7 mouse cellular contexts compared by ENCODE assay signal in genomic region chr2:65237610-65238170, GRCm38 (mm10). TPM values are rescaled to one million over a fixed set of nuclear protein-coding genes. Genes with fewer than 3 reads are reported as not detected.
DNase-seq lines count a peak whose midpoint lies in the region; ATAC-seq and TF ChIP-seq lines count a peak whose summit lies in the region.

No protein-coding gene starts in this region.

- WGBS in forebrain, embryonic 11.5 days = 1% methylated on average over 22 of the region's 22 CpGs
- 1% methylated on average over 22 of the region's 22 CpGs for WGBS in hindbrain, embryonic 15.5 days
- under 1% methylated on average over 22 of the region's 22 CpGs for WGBS in liver, embryonic 11.5 days
- WGBS in midbrain, postnatal 0 days = under 1% methylated on average over 22 of the region's 22 CpGs

- H3K27me3 ChIP-seq in forebrain, embryonic 11.5 days (ENCODE audit: control insufficient read depth, insufficient read depth, low read length) = peaks cover 6% of the 10 kb centered on the region; the same call in 1 of the 2 replicates
- H3K27me3 ChIP-seq in hindbrain, embryonic 15.5 days = peaks cover 13% of the 10 kb centered on the region; the same call in 1 of the 2 replicates
- peaks cover 28% of the 10 kb centered on the region for H3K27me3 ChIP-seq in liver, embryonic 11.5 days (replicated peaks; ENCODE audit: control insufficient read depth, insufficient read depth, low read length)
- H3K27me3 ChIP-seq in midbrain, postnatal 0 days (ENCODE audit: insufficient read depth, low read length) = no peaks in the 10 kb centered on the region

- DNase-seq in CD4-positive helper T cell, adult 2 months (ENCODE audit: low read depth, low spot score) = peak; percentile 66
- DNase-seq in NIH3T3 (ENCODE audit: low read depth) = peak; percentile 67
- peak; percentile 73 for DNase-seq in forebrain, embryonic 11.5 days (ENCODE audit: low spot score)
- DNase-seq in liver, embryonic 11.5 days (ENCODE audit: low spot score) = no peak
- DNase-seq in midbrain, postnatal 0 days (ENCODE audit: low spot score) = peak; percentile 10
- peak; percentile 18 to 46 for DNase-seq in thymus, postnatal 10 days (ENCODE audit: low spot score in 2 of 2)

- peak overlapping the region; percentile 67 for H3K4me3 ChIP-seq in forebrain, embryonic 11.5 days (ENCODE audit: low read depth, low read length)
- peak overlapping the region; percentile 86 for H3K4me3 ChIP-seq in hindbrain, embryonic 15.5 days
- peak overlapping the region; percentile 65 for H3K4me3 ChIP-seq in liver, embryonic 11.5 days (ENCODE audit: low read depth, low read length)
- peak overlapping the region; percentile 71 for H3K4me3 ChIP-seq in midbrain, postnatal 0 days (ENCODE audit: low read depth, low read length)

- H3K4me1 ChIP-seq in forebrain, embryonic 11.5 days (replicated peaks; ENCODE audit: control insufficient read depth, insufficient read depth, low read length) = peaks cover 7% of the 10 kb centered on the region; the same call in 1 of the 2 replicates
- H3K4me1 ChIP-seq in hindbrain, embryonic 15.5 days (replicated peaks) = peaks cover 15% of the 10 kb centered on the region
- peaks cover 2% of the 10 kb centered on the region; the same call in 1 of the 2 replicates for H3K4me1 ChIP-seq in liver, embryonic 11.5 days (replicated peaks; ENCODE audit: control insufficient read depth, insufficient read depth, low read length)
- H3K4me1 ChIP-seq in midbrain, postnatal 0 days (ENCODE audit: insufficient read depth, low read length) = no peaks in the 10 kb centered on the region

- peak; percentile 11 for ATAC-seq in forebrain, embryonic 11.5 days (replicated peaks; ENCODE audit: low FRiP score)
- peak; percentile 43 for ATAC-seq in hindbrain, embryonic 15.5 days (ENCODE audit: low FRiP score, low read depth)
- 0 out of 2 replicates have a peak, but pooled peaks have one; percentile 1 for ATAC-seq in liver, embryonic 11.5 days (replicated peaks; ENCODE audit: low FRiP score)
- ATAC-seq in midbrain, postnatal 0 days (ENCODE audit: low FRiP score) = peak; percentile 36

- H3K9ac ChIP-seq in forebrain, embryonic 11.5 days (ENCODE audit: low read length) = peak overlapping the region; percentile 77
- peak overlapping the region; percentile 59 for H3K9ac ChIP-seq in hindbrain, embryonic 15.5 days
- peak overlapping the region; percentile 68 for H3K9ac ChIP-seq in liver, embryonic 11.5 days (ENCODE audit: low read depth, low read length)
- peak overlapping the region; percentile 68 for H3K9ac ChIP-seq in midbrain, postnatal 0 days (replicated peaks; ENCODE audit: low read length, poor library complexity, severe bottlenecking)

- no peaks in the 10 kb centered on the region for H3K9me3 ChIP-seq in forebrain, embryonic 11.5 days (ENCODE audit: control insufficient read depth, low read length)
- H3K9me3 ChIP-seq in hindbrain, embryonic 15.5 days = no peaks in the 10 kb centered on the region
- no peaks in the 10 kb centered on the region for H3K9me3 ChIP-seq in liver, embryonic 11.5 days (ENCODE audit: control insufficient read depth, low read length)
- no peaks in the 10 kb centered on the region for H3K9me3 ChIP-seq in midbrain, postnatal 0 days (ENCODE audit: low read length)

- no peaks in the 10 kb centered on the region for H3K36me3 ChIP-seq in forebrain, embryonic 11.5 days (ENCODE audit: control insufficient read depth, insufficient read depth, low read length)
- no peaks in the 10 kb centered on the region for H3K36me3 ChIP-seq in hindbrain, embryonic 15.5 days
- no peaks in the 10 kb centered on the region for H3K36me3 ChIP-seq in liver, embryonic 11.5 days (ENCODE audit: control insufficient read depth, insufficient read depth, low read length)
- H3K36me3 ChIP-seq in midbrain, postnatal 0 days (ENCODE audit: insufficient read depth, low read length) = no peaks in the 10 kb centered on the region

- TF ChIP-seq CTCF in midbrain, postnatal 0 days (IDR thresholded peaks at IDR 0.05) = no peak

- no peak overlapping the region for H3K27ac ChIP-seq in forebrain, embryonic 11.5 days (ENCODE audit: low read depth, low read length)
- peak overlapping the region; percentile 34 for H3K27ac ChIP-seq in hindbrain, embryonic 15.5 days (replicated peaks)
- peak overlapping the region; percentile 76 for H3K27ac ChIP-seq in liver, embryonic 11.5 days (ENCODE audit: low read depth, low read length)
- no peak overlapping the region for H3K27ac ChIP-seq in midbrain, postnatal 0 days (ENCODE audit: low read depth, low read length)

- peak overlapping the region; percentile 99 for H3K4me2 ChIP-seq in forebrain, embryonic 11.5 days (ENCODE audit: low read depth, low read length, severe bottlenecking)
- peak overlapping the region; percentile 99 for H3K4me2 ChIP-seq in hindbrain, embryonic 15.5 days
- H3K4me2 ChIP-seq in liver, embryonic 11.5 days = peak overlapping the region; percentile 91
- H3K4me2 ChIP-seq in midbrain, postnatal 0 days (ENCODE audit: low read depth, low read length, poor library complexity, severe bottlenecking) = peak overlapping the region; percentile 97

RNA-seq across cellular contexts. Expression of gene Cobll1, which starts 1.5 kb away (rescaled TPM):
- 4.2 and 4.8 TPM in 2 replicates for polyA plus RNA-seq in forebrain, embryonic 11.5 days (2014; fragmentation: Nextera tagmentation; extraction: Ambion mirVana)
- 2.7 and 2.9 TPM in 2 replicates for polyA plus RNA-seq in hindbrain, embryonic 15.5 days (2015; fragmentation: Nextera tagmentation; extraction: Ambion mirVana)
- 5.8 and 6.4 TPM in 2 replicates for polyA plus RNA-seq in liver, embryonic 11.5 days (2014; fragmentation: Nextera tagmentation; extraction: Ambion mirVana)
- total RNA-seq in midbrain, postnatal 0 days (2014; rRNA removed) = 2.5 and 5.5 TPM in 2 replicates
- 2.2 and 2.9 TPM in 2 replicates for polyA plus RNA-seq in midbrain, postnatal 0 days (2015; fragmentation: Nextera tagmentation; extraction: Ambion mirVana)

Comparison
In these comparisons a context has a peak if more than half of its experiments do, and no peak if none do; other contexts are left out.
1. H3K27ac ChIP-seq: peak in hindbrain, embryonic 15.5 days (single experiment) and liver, embryonic 11.5 days (single experiment); none in forebrain, embryonic 11.5 days (single experiment) and midbrain, postnatal 0 days (single experiment).
2. Peak in every context shown above with its lines, with median percentiles within 50 percentile points of each other: ATAC-seq, H3K4me2 ChIP-seq, H3K4me3 ChIP-seq and H3K9ac ChIP-seq.